Mouse (Mus musculus) olfactory bulb, adult 2 months (tissue): ENCODE measurements around the gene Lrrc23. TPM values are rescaled to one million over a fixed set of nuclear protein-coding genes. Genes with fewer than 3 reads are reported as not detected.

ENCODE experiments used
- H3K27ac ChIP-seq: fragments of 200-500 bp; 2 replicates; pipeline ENCODE4 v1.5.1; 2012; ENCODE audit warnings: low read depth, low read length; ENCODE audit not compliant: insufficient read depth
- H3K4me1 ChIP-seq: fragments of 200-500 bp; 2 replicates; pipeline ENCODE4 v1.6.1; 2012; ENCODE audit warnings: low read length; ENCODE audit not compliant: control insufficient read depth, insufficient read depth
- H3K4me3 ChIP-seq: fragments of 200-500 bp; 2 replicates; pipeline ENCODE4 v1.5.1; 2012; ENCODE audit warnings: mild to moderate bottlenecking, low read depth, low read length, moderate library complexity; ENCODE audit not compliant: insufficient read depth
- CTCF ChIP-seq: fragments of 200-500 bp; IDR thresholded peaks from 2 replicates; pipeline ENCODE4 v1.5.1; 2012; ENCODE audit warnings: low read depth, mild to moderate bottlenecking, low read length, moderate library complexity; ENCODE audit not compliant: insufficient read depth
- POLR2A ChIP-seq: fragments of 200-500 bp; IDR thresholded peaks from 2 replicates; pipeline ENCODE4 v1.6.1; 2012; ENCODE audit warnings: mild to moderate bottlenecking, low read depth, low read length, moderate library complexity; ENCODE audit not compliant: insufficient read depth
- WGBS: fragments of 180-500 bp; shearing (Covaris S2); methylation state at CpG from one replicate; pipeline ENCODE4 v1.1.7; 2018; 5-methylcytosine and 5-hydroxymethylcytosine counted together
- polyA plus RNA-seq: library from polyadenylated mRNA; stranded (reverse); fragments of >200 nt; gene quantifications from 2 replicates; pipeline ENCODE4 v1.2.4, GENCODE M21; 2012; ENCODE audit warnings: low replicate concordance; ENCODE audit not compliant: missing spikeins, insufficient read depth, insufficient read length

Lrrc23 gene
- polyA plus RNA-seq, 1 experiment: not detected

GRCm38 (mm10) chr6:124740888-124741761, 38.4 kb downstream of the Lrrc23 start, which contains the start of gene Grcc10:
Grcc10 (minus strand) TSS chr6:124741374.
- peak; percentile 30; the same call in 1 of the 2 replicates for TF ChIP-seq CTCF
- peak; percentile 24; the same call in 1 of the 2 replicates for TF ChIP-seq POLR2A
- Histone ChIP-seq H3K27ac (peak within 1 kb of the TSS; percentile 92), H3K4me1 (peaks cover 40% of the 10 kb centered on the region), H3K4me3 (peak within 1 kb of the TSS; percentile 63)
- WGBS: under 1% methylated on average over 41 of the region's 41 CpGs

GRCm38 (mm10) chr6:124740211-124740887, 39.2 kb downstream of the Lrrc23 start:
- no peak for TF ChIP-seq CTCF
- TF ChIP-seq POLR2A: no peak
- H3K27ac ChIP-seq: peak overlapping the region; percentile 92
- H3K4me3 ChIP-seq: peak overlapping the region; percentile 63
- H3K4me1 ChIP-seq: peaks cover 37% of the 10 kb centered on the region
- under 1% methylated on average over 29 of the region's 29 CpGs for WGBS

DNA sequence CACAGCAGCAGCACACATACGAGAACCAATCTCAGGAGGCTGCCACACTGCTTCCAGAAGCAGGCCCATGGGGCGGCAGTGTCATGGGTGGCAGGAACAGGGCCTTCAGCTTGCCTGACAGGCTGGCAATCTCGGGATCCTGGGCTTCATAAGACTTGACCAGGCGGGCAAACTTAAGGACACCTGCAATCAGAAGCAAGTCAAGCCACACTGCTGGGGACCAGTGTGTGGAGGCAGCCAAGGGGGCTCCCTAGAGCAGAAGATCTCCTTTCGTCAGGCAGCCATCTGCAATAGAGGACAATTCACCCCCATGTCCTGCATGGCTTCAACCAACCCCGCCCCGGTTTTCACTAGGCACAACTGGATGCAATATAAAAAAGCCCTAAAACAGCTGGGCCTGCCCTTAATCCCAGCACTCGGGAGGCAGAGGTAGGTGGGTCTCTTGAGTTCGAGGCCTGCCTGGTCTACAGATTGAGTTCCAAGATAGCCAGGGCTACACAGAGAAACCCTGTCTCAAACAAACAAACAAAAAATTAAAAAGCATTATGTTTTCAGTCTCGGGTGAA, 40.2 kb downstream of the Lrrc23 start:
- TF ChIP-seq CTCF: no peak
- TF ChIP-seq POLR2A: no peak
- no peak overlapping the region for H3K27ac ChIP-seq

GRCm38 (mm10) chr6:124738511-124739023, 41.0 kb downstream of the Lrrc23 start, which contains the start of gene Ptpn6:
Ptpn6 (minus strand) TSS chr6:124738714.
- no peak for TF ChIP-seq CTCF
- no peak for TF ChIP-seq POLR2A
- WGBS: 40% methylated on average over 15 of the region's 15 CpGs
- Histone ChIP-seq H3K27ac (no peak within 1 kb of the TSS), H3K4me3 (no peak within 1 kb of the TSS), H3K4me1 (peaks cover 25% of the 10 kb centered on the region)

More for the DNA sequence above, 40.2 kb downstream of the Lrrc23 start:
- H3K4me3 ChIP-seq: no peak overlapping the region
- WGBS: 69% methylated on average over 10 of the region's 10 CpGs
- H3K4me1 ChIP-seq: peaks cover 28% of the 10 kb centered on the region

DNA sequence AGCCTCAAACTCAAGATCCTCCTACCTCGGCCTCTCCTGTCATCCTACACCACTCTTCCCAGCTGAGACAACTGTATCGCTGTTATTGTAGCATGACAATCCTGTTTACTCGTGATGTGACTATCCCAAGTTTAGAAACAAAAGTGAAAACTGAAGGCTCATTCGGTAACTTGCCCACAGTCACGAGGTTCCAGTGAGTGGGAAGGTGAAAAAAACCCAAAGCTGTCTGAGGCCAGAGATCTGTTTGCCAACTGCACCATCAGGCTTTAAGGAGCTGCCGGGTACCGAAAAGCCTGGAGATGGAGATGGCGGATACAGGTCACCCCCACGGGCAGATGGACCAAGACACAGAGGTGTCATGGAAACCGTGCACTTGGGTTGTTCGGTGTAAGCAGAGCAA, 42.5 kb downstream of the Lrrc23 start:
- no peak for TF ChIP-seq CTCF
- TF ChIP-seq POLR2A: no peak
- WGBS: 86% methylated on average over 11 of the region's 11 CpGs
- H3K4me1 ChIP-seq: peaks cover 23% of the 10 kb centered on the region
- no peak overlapping the region for H3K4me3 ChIP-seq
- H3K27ac ChIP-seq: no peak overlapping the region

DNA sequence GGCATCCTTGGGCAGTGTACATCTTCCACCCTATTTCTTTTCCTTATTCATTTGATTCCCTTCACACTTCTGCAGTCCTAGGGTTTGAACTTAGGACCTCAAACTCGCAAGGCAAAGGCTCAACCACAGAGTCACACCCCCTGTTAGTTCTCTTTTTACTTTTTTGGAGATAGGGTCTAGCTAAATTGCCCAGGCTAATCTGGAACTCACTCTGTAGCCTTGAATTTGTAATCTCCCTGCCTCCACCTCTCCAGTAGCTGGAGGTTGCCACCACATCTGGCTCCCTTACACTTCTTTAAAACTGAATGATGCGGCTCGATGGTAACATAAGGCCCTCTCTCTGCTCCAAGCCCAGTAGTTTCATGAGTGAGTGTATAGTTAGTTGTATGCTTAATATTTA, 45.1 kb downstream of the Lrrc23 start:
- Histone ChIP-seq H3K4me1 (peaks cover 15% of the 10 kb centered on the region), H3K4me3 (no peak overlapping the region), H3K27ac (no peak overlapping the region)
- no peak for TF ChIP-seq POLR2A
- no peak for TF ChIP-seq CTCF
- WGBS: 91% methylated on average over 3 of the region's 3 CpGs

- 63% methylated on average over 19 of the region's 19 CpGs for WGBS
- H3K27ac ChIP-seq: no peak overlapping the region
- H3K4me1 ChIP-seq: peaks cover 4% of the 10 kb centered on the region; the same call in 1 of the 2 replicates
- TF ChIP-seq CTCF (no peak), POLR2A (no peak)
- H3K4me3 ChIP-seq: no peak overlapping the region; the same call in 1 of the 2 replicates
Observed at GRCm38 (mm10) chr6:124732476-124733370, 46.8 kb downstream of the Lrrc23 start.

- H3K27ac ChIP-seq: no peak overlapping the region
- WGBS: 86% methylated on average over 7 of the region's 7 CpGs
- no peak overlapping the region for H3K4me3 ChIP-seq
Observed at GRCm38 (mm10) chr6:124731038-124731437, 48.5 kb downstream of the Lrrc23 start.

More at GRCm38 (mm10) chr6:124731038-124731437, 48.5 kb downstream of the Lrrc23 start:
- no peak for TF ChIP-seq POLR2A
- peaks cover 4% of the 10 kb centered on the region; the same call in 1 of the 2 replicates for H3K4me1 ChIP-seq
